Mouse (Mus musculus): ENCODE data around the gene Ngef.

DNA sequence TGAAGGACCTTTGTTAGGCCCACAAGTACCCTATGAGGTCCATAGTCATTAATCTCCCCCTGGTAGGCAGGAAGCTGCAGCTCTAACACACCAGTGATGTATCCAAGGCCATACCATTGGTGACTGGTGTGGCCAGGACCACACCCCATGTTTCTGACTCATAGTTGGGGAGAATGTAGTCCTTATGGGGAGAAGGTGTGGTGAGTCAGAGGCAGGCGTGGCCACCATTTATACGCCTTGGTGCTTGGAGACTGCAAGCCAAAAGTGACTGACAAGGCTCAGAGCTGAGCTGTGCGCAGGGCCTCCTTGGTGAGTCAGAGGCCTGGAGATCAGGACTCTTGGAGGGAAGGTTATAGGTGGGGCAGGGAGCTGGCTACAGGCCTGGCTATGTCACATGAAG lies 22.7 kb downstream of the Ngef start:
- no peak for TF ChIP-seq POLR2A (IDR thresholded peaks at IDR 0.05; ENCODE audit: low read depth, low read length)
- no peak for TF ChIP-seq CTCF (conservative IDR thresholded peaks at IDR 0.05; ENCODE audit: insufficient read depth, insufficient read length, low read depth, low read length)
